Mouse (Mus musculus): ENCODE measurements around the gene Dchs2.

Gene Dchs2

GRCm38 (mm10) chr3:83156165-83156564, 28.4 kb downstream of the Dchs2 start:
- DNase-seq = no peak

DNA sequence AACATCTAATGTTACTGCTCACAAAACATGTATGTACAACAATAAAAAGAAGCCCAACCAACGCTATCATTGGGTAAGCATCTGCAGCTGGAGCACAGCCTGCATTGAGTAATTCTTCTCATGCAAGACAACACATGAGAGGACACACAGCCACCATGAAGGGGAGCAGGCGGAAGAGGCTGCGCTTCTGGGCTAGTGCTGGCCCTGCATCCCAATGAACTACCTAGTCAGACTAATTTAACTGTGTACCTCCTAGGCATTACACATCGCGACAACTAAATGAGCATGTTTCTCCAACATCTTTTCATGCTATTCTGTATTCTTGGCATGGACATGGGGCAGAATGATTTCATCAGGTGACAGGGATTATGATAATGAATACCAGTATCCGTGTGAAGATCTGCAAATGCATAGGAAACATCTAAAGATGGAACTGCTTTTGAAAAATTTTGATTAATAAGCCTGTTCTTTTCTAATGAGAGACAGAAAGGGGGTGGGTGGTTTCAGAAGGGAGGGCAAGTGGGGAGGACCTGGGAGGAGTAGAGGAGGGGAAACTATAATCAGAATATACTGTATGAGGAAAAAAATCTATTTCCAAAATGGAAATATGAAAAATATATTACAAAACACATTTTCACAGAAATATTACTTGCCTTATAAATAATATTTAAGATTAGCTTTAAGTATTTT, 33.9 kb downstream of the Dchs2 start:
- DNase-seq = no peak

GRCm38 (mm10) chr3:83163676-83164075, 35.9 kb downstream of the Dchs2 start:
- no peak for DNase-seq

DNA sequence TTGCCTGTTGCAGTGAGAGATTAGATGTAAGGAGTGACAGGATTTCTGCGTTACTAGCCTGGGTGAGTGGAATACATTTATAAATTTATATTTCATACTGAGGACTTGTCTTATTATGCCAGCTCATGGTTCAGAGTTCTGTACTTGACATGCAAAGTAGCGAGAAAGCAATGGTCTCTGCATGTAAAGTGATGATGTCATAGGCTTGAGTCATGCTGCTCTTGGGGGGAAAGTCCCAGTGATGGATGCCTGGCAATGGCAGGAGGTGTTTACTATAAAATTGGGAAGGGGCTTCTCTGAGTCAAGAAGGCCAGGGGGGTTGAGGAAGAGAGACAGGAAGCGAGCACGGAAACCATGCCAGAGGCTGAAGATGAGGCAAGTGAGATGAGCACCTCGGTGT, 57.8 kb downstream of the Dchs2 start:
- DNase-seq = no peak

DNA sequence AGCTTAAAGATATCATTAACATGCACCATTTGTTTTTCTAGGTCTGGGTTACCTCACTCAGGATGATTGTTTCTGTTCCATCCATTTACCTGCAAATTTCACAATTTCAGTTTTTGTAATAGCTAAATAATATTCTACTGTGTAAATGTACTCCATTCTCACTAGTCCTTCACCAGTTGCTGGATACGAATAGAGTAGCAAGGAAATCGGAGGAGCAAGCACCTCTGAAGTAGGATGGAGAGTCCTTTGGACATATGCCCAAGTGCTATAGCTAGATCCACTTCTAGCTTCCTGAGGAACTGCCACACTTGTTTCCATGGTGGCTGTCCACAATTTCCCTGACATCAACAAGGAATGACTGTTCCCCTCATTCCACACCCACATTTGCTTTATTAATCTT, 63.5 kb downstream of the Dchs2 start:
- no peak for DNase-seq

GRCm38 (mm10) chr3:83192401-83192800, 64.7 kb downstream of the Dchs2 start:
- DNase-seq = no peak

DNA sequence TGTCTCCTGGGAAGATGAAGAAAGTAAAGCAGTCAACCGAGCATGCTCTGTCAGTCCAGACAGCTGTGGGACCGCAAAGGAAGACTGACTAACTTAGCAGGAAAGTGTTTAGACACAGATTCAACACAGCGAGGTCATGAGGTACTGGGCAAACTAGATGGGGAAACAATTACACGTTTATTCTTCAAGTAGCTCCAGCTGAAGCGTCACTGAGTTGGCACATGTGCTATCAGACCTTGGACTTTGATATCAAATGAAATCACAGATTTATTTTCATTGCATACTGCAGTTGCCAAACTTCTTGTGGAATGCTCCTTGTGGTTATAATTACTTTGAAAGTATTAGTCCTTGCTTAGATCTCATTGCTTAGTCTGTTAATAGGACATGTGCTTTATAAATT, 67.2 kb downstream of the Dchs2 start:
- DNase-seq = no peak

DNA sequence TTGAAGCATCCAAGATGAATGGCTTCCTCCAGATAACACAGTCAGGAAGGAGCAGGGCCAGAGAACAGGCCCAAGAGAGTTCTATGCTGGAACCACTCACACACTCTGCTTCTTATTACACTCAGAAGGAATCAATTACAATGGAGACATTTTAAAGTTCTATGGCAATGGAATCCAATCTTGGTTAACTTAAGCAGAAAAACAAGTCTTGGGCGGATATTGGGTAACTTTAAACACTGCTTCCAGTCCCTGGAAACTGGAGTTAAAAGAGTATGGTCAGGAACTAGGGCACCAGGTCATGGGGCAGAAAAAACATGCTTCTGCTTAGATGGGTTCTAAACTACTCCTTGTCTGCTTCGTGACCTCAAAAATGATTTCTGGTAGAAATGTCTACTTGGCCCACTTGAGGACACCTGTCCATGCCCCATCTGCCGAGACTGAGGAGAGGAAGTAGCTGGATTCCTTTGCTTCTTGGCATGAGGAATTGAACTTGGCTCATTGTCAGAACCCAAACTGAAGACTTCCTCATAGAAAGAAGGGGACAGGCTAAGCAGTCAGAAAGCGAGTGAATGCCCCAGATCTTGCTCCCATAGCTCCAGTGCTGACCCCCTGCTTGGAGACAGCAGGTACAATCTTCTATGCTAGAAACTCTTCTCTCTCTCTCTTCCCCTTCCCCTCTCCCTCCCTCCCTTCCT, 73.7 kb downstream of the Dchs2 start:
- no peak for DNase-seq

DNA sequence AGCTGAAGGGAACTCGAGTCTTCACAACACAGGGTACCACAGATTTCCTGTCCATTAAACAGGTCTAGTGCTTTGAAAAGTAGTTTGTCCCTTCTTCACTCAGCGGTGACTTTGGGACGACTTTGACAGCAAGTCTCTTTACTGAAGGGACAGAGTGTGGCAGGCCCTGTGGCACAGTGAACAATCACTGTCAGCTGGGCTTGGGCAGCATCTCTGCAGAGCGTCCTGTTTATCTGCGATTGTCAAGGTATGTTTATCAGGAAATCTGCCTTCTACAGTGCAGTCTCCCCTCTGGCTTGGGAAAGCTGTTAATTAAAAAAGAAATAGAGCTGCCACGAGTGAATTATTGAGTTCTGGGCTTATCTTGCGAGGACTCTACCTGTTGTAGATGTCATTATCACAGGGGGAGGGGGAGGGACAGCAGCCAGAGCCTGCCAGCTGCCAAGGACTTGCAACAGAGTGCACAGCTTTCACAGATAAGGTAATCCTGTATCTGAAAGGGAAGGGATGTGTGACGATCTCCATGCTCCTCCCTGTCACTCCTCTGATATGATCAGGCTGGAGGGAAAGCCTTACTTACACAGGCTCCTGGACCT, 77.4 kb downstream of the Dchs2 start:
- no peak for DNase-seq

DNA sequence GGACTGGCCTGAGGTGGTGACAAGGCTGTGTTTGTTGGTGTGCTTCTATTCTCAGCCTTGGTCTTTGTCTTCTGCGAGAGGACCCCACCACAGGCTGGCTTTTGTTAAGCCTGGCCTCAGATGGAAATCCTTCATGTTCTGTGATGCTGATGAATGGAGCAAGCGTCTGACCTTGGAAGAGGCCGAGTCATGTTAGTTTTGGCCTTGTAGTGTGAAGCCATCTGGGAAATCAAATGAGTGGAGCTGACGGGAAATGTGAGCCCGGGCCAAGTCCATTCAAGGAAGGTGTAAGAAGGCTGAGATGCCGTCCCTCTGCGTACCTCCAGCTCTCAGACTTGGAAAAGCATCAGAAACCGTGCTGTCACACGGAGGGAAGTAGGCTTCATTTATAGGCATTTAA, 81.9 kb downstream of the Dchs2 start:
- DNase-seq = no peak

DNA sequence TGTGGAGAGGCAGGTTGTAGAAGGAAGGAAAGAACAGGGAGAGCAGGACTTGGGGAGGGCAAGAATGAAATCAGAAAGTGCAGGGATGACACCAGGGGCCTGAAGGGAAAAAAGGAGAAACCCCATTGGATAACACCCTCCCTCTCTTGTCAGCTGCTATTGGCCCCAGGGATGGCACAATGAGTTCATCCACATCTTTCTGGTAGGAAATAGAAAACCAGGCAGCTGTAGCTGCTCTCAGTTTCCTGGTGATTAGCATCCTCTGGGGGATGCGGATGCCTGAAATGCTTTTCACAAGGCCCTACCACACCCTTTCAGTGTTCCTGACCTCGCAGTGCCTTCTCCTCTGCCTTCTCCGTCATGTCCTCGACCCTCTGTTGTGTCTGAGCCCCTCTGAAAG, 82.5 kb downstream of the Dchs2 start:
- no peak for DNase-seq

- no peak for DNase-seq
Observed at GRCm38 (mm10) chr3:83211939-83212338, 84.2 kb downstream of the Dchs2 start.

DNA sequence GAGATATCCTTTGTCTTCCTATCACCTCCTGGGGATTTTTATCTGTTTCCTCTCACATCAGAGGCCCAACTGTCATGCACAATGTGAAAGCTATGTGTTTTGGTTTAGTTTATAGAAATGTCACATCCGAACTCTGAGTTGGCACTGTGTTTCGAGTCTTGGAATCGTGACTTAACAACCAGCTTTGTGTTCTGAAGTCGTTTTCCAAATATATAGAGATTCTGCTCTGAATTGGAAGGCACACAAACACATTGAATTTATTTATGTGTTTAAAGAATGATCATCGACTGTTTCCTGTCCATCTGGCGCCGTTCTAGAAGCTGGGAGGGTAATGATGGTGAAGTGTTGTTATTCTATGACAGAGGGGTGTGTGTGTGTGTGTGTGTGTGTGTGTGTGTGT, 84.8 kb downstream of the Dchs2 start:
- DNase-seq = no peak

DNA sequence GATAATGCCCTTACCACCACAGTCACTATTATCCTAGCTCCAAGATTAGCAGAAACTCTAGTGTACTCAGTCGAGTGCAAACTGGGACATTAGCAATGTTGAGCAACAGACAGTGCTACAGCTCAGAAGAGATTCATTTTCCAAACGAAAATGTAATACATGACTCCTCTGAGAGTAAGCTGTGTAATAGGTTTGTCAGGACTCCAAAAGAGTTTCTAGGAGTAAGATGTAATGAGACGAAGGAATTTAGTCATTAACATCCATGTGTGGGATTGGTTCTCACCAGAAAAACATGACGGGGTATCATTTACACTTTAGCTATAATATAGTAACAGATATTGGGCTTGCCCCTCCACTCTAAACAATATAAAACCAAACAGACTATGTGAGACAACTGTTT, 90.3 kb downstream of the Dchs2 start:
- no peak for DNase-seq

DNA sequence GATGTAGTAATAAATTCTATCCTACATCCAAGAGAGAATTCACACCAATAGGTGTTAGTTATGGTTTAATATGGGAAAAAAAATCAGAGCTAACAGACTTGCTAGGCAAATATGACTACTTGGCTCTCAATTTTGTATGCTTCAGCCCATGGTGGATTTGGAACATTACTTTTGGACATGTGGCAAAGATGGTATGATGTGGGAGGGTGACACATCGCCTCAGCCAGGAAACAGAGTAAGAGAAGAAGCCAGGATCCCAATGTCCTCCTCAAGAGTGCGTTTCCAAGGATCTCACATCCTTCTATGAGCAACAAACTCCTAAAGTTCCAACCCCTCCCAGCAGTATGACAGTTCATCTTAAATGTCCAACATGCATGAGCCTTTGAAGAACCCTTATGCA, 92.4 kb downstream of the Dchs2 start:
- DNase-seq = no peak

GRCm38 (mm10) chr3:83222125-83222524, 94.4 kb downstream of the Dchs2 start:
- no peak for DNase-seq

DNA sequence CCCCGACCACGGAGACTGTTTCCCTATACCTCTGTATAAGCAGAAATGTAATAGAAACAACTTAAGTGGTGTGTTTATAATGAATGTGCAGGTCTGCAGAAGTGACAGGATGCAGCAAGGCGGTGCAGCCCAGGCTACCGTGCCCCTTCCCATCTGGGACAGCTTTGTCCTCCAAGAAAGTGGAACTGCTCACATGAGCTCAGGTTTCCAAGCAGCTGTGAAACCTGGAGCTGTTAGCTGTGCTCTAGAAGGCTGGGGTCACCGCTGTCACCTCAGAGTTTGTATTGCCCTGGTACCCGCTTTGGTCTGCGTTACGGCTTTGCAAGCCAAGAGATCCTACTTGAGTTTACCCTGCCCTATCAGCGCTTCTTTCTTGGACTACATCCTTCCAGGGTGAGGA, 100.6 kb downstream of the Dchs2 start:
- DNase-seq = no peak

GRCm38 (mm10) chr3:83230326-83230725, 102.6 kb downstream of the Dchs2 start:
- DNase-seq = no peak

GRCm38 (mm10) chr3:83234457-83234856, 106.7 kb downstream of the Dchs2 start:
- no peak for DNase-seq

GRCm38 (mm10) chr3:83235061-83235460, 107.3 kb downstream of the Dchs2 start:
- no peak for DNase-seq

DNA sequence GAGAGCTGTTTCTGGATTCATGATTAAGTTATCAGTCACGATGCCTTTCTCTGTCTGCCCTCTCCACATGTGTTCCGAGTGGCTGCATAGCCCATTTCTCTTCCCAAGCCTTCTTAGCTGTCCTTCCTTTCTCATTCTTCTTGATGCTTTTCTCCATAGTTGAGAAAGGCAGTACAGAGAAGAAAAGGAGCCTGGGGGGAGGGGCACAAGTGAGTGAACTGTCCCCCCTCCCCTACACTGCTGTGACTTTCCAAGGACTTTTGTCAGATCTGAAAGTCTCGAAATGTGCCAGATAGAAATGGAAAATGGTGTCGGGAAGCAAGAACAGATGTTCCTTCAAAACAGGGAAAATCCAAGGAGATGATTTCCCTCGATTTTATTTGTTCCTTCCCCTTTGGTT, 118.8 kb downstream of the Dchs2 start:
- no peak for DNase-seq

GRCm38 (mm10) chr3:83250001-83250545, 122.3 kb downstream of the Dchs2 start:
- no peak for DNase-seq

GRCm38 (mm10) chr3:83251899-83252298, 124.2 kb downstream of the Dchs2 start:
- DNase-seq = no peak

DNA sequence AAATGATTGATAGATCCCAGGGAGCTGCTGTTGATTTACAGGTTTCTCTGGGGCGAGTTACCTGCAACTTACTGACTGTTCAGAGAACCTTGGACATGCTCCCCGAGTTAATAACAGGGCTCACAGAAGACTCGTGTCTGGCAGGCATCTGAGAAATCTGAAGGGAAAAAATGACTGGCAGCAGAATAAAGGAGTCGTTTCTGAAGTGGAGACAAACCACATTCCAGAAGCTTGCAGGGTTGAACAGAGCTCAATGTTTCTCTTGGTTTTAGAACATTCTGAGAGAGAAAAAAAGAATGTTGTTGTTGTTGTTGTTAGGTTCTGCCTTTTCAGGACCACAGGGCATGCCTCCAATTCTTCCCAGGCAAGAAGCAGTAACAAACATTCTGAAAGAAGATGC, 131.7 kb downstream of the Dchs2 start:
- no peak for DNase-seq

Data from cerebellum, adult 11 months (tissue).